Mouse (Mus musculus) hematopoietic stem cell, adult 5-6 weeks (primary cell): ENCODE measurements around the gene Itm2a. TPM values are rescaled to one million over a fixed set of nuclear protein-coding genes. Genes with fewer than 3 reads are reported as not detected.

Source experiments
- ATAC-seq, 2 experiments: fragments of 125-278 bp in 1 of 2; replicated peaks in 1 of 2; 2 replicates each; pipeline ENCODE4 v1.8.0; 2016 to 2017; ENCODE audit warnings: inconsistent platforms in 2 of 2, mild to moderate bottlenecking in 2 of 2, moderate number of reproducible peaks in 2 of 2, low read depth in 1 of 2, moderate TSS enrichment in 1 of 2; ENCODE audit not compliant: low FRiP score in 2 of 2, poor library complexity in 2 of 2, severe bottlenecking in 2 of 2, insufficient read depth in 1 of 2, low TSS enrichment in 1 of 2
- total RNA-seq: library from RNA; stranded (forward); fragments of 172-1452, 232-1000 nt; gene quantifications from 2 replicates; pipeline ENCODE4 v1.2.3, GENCODE M21; 2017

Gene Itm2a
- total RNA-seq: 20.9 and 24.3 TPM in 2 replicates

GRCm38 (mm10) chrX:107402915-107403912 is at the start of gene Itm2a:
Gene Itm2a, minus strand, starts transcription at chrX:107403376.
- ATAC-seq: peak; percentile 83 to 93

- no peak for ATAC-seq
Measured at GRCm38 (mm10) chrX:107435887-107436286, 32.7 kb upstream of the Itm2a start.

- ATAC-seq: no peak
Measured at GRCm38 (mm10) chrX:107421304-107421703, 18.1 kb upstream of the Itm2a start.

GRCm38 (mm10) chrX:107417345-107417744 is 14.2 kb upstream of the Itm2a start:
- no peak for ATAC-seq

GRCm38 (mm10) chrX:107415999-107416398 is 12.8 kb upstream of the Itm2a start:
- no peak for ATAC-seq

GRCm38 (mm10) chrX:107402481-107402880 is 695 bp downstream of the Itm2a start:
- peak in 1 of 2 experiments; percentile 15; a peak in 1 of 4 replicates for ATAC-seq

GRCm38 (mm10) chrX:107399087-107399486 is 4.1 kb downstream of the Itm2a start:
- no peak for ATAC-seq

- no peak for ATAC-seq
Measured at GRCm38 (mm10) chrX:107393256-107393655, 9.9 kb downstream of the Itm2a start.

GRCm38 (mm10) chrX:107375329-107375728 is 27.8 kb downstream of the Itm2a start:
- ATAC-seq: no peak

Other genes starting within 250 kb of the Itm2a start
- 0.65 and 2.1 TPM in 2 replicates for gene Gpr174, start 147.5 kb downstream of the Itm2a start, total RNA-seq